10 mouse cellular contexts compared by ENCODE assay signal in genomic region chr10:101681437-101681912, GRCm38 (mm10). TPM values are rescaled to one million over a fixed set of nuclear protein-coding genes. Genes with fewer than 3 reads are reported as not detected.
A peak's percentile ranks its signal among the peaks of the same experiment; 100 is the strongest.
DNase-seq lines count a peak whose midpoint lies in the region; ATAC-seq and TF ChIP-seq lines count a peak whose summit lies in the region.
"Had no signal": no experiment of that assay in that cellular context is flagged by ENCODE, and none has a peak within 500 bp of the region (broad histone marks: within the 10 kb centered on the region; RNA-seq: fewer than 3 reads in every experiment).

Gene Mgat4c (plus strand): TSS chr10:101681487.

- H3K4me2 ChIP-seq in midbrain, embryonic 16.5 days (ENCODE audit: low read length), result peak within 1 kb of the TSS; percentile 31
- H3K4me2 ChIP-seq: limb, embryonic 13.5 days had no signal

- H3K9me3 ChIP-seq in midbrain, embryonic 16.5 days (replicated peaks; ENCODE audit: control insufficient read depth, low read length, poor library complexity, severe bottlenecking), result no peaks in the 10 kb centered on the region
- H3K9me3 ChIP-seq: limb, embryonic 13.5 days had no signal

- H3K27ac ChIP-seq in midbrain, embryonic 16.5 days (ENCODE audit: low read length), result peak within 1 kb of the TSS; percentile 74
- H3K27ac ChIP-seq: gastrocnemius, adult 2 months; limb, embryonic 13.5 days had no signal

- ATAC-seq in midbrain, embryonic 16.5 days, result peak; percentile 90

- peak within 1 kb of the TSS; percentile 34 for H3K4me3 ChIP-seq in midbrain, embryonic 16.5 days (ENCODE audit: low read depth, low read length)
- H3K4me3 ChIP-seq: gastrocnemius, adult 2 months; limb, embryonic 13.5 days had no signal

- peak within 1 kb of the TSS; percentile 47 for H3K9ac ChIP-seq in midbrain, embryonic 16.5 days (ENCODE audit: low read depth, low read length)
- H3K9ac ChIP-seq: limb, embryonic 13.5 days had no signal

- H3K27me3 ChIP-seq in midbrain, embryonic 16.5 days (ENCODE audit: control insufficient read depth, insufficient read depth, low read depth, low read length), result no peaks in the 10 kb centered on the region
- H3K27me3 ChIP-seq: limb, embryonic 13.5 days had no signal

- 29% methylated on average over 6 of the region's 6 CpGs for WGBS in midbrain, embryonic 16.5 days

- no peaks in the 10 kb centered on the region for H3K4me1 ChIP-seq in midbrain, embryonic 16.5 days (ENCODE audit: control insufficient read depth, insufficient read depth, low read length)
- H3K4me1 ChIP-seq: limb, embryonic 13.5 days had no signal

- peak; percentile 90 for DNase-seq in brain, embryonic 14.5 days (ENCODE audit: low read depth)
- peak; percentile 20 to 30 for DNase-seq in cerebellum, postnatal 14 days
- DNase-seq in layer of hippocampus, adult 11-12 months (ENCODE audit: low spot score), result peak; percentile 37
- DNase-seq in spleen, adult 18-20 months, result no peak
- DNase-seq in ovary, postnatal 10 days (ENCODE audit: low spot score), result no peak
- no peak for DNase-seq in lung, postnatal 4 days
- no peak for DNase-seq in urinary bladder, adult 2 months (ENCODE audit: low spot score)
- DNase-seq: gastrocnemius, adult 2 months had no signal

- no peaks in the 10 kb centered on the region for H3K36me3 ChIP-seq in midbrain, embryonic 16.5 days (ENCODE audit: control insufficient read depth, insufficient read depth, low read length)
- H3K36me3 ChIP-seq: limb, embryonic 13.5 days had no signal

- TF ChIP-seq POLR2A in brain, embryonic 14.5 days (IDR thresholded peaks at IDR 0.05; ENCODE audit: borderline replicate concordance, extremely low read depth, insufficient read depth, insufficient read length, poor library complexity, severe bottlenecking), result no peak

- TF ChIP-seq CTCF in brain, embryonic 14.5 days (IDR thresholded peaks at IDR 0.05; ENCODE audit: borderline replicate concordance, extremely low read depth, insufficient read depth, insufficient read length), result no peak

RNA-seq across cellular contexts. Expression of gene Mgat4c, which starts in this region (rescaled TPM):
- 4.4 and 9.7 TPM in 2 replicates for polyA plus RNA-seq in brain, embryonic 14.5 days (2012; rRNA removed)
- polyA plus RNA-seq in midbrain, embryonic 16.5 days (2015; fragmentation: Nextera tagmentation; extraction: Ambion mirVana), result 69.1 and 72.5 TPM in 2 replicates
- polyA plus RNA-seq in urinary bladder, adult 2 months (2012; rRNA removed), result not detected in 2 replicates

Comparison
In these comparisons a context has a peak if more than half of its experiments do, and no peak if none do; other contexts are left out.
1. DNase-seq: peak in brain, embryonic 14.5 days (single experiment), cerebellum, postnatal 14 days (2 of 2) and layer of hippocampus, adult 11-12 months (single experiment); none in spleen, adult 18-20 months (0 of 2), ovary, postnatal 10 days (single experiment), lung, postnatal 4 days (0 of 2) and urinary bladder, adult 2 months (single experiment).